Mouse (Mus musculus) erythroblast, embryonic 14.5 days (primary cell): ENCODE results near the gene Adamtsl1. TPM values are rescaled to one million over a fixed set of nuclear protein-coding genes. Genes with fewer than 3 reads are reported as not detected.

Experiments
- H3K27me3 ChIP-seq: 2 replicates; pipeline ENCODE4 v1.6.1; 2012; ENCODE audit warnings: inconsistent platforms; ENCODE audit not compliant: control insufficient read depth
- H3K36me3 ChIP-seq: 2 replicates; pipeline ENCODE4 v1.6.1; 2012; ENCODE audit warnings: mild to moderate bottlenecking, inconsistent platforms; ENCODE audit not compliant: control insufficient read depth
- H3K4me1 ChIP-seq: 2 replicates; pipeline ENCODE4 v1.6.1; 2012; ENCODE audit warnings: inconsistent platforms; ENCODE audit not compliant: control insufficient read depth
- H3K4me3 ChIP-seq: replicated peaks from 2 replicates; pipeline ENCODE3; 2012; ENCODE audit warnings: moderate library complexity, mild to moderate bottlenecking, inconsistent platforms
- H3K9me3 ChIP-seq: 2 replicates; pipeline ENCODE4 v1.6.1; 2012; ENCODE audit warnings: low read length, inconsistent platforms, mixed read lengths; ENCODE audit not compliant: control insufficient read depth
- GATA1 ChIP-seq: IDR thresholded peaks from 2 replicates; pipeline ENCODE4 v1.6.1; 2012; ENCODE audit warnings: low read length, inconsistent platforms, mixed read lengths
- TAL1 ChIP-seq: IDR thresholded peaks from 3 replicates; pipeline ENCODE4 v1.6.1; 2012; ENCODE audit warnings: low read length, inconsistent platforms, mixed read lengths
- polyA plus RNA-seq: library from polyadenylated mRNA; stranded (reverse); fragments of >175 nt; gene quantifications from 2 replicates; pipeline ENCODE4 v1.2.3, GENCODE M21; 2012

Gene Adamtsl1
- polyA plus RNA-seq, 1 experiment = not detected

GRCm38 (mm10) chr4:85918366-85918765 lies 404.4 kb downstream of the Adamtsl1 start:
- no peaks in the 10 kb centered on the region for H3K27me3 ChIP-seq
- TF ChIP-seq TAL1 (no peak), GATA1 (no peak)

GRCm38 (mm10) chr4:85920474-85920873 lies 406.5 kb downstream of the Adamtsl1 start:
- H3K4me1 ChIP-seq = no peaks in the 10 kb centered on the region
- no peak for TF ChIP-seq TAL1
- TF ChIP-seq GATA1 = no peak
- H3K4me3 ChIP-seq = no peak overlapping the region
- no peaks in the 10 kb centered on the region for H3K27me3 ChIP-seq
- no peaks in the 10 kb centered on the region for H3K36me3 ChIP-seq
- H3K9me3 ChIP-seq = no peaks in the 10 kb centered on the region

More at GRCm38 (mm10) chr4:85918366-85918765, 404.4 kb downstream of the Adamtsl1 start:
- H3K4me1 ChIP-seq = no peaks in the 10 kb centered on the region
- H3K9me3 ChIP-seq = no peaks in the 10 kb centered on the region
- H3K36me3 ChIP-seq = no peaks in the 10 kb centered on the region
- H3K4me3 ChIP-seq = no peak overlapping the region

GRCm38 (mm10) chr4:85922741-85923140 lies 408.8 kb downstream of the Adamtsl1 start:
- Histone ChIP-seq H3K4me1 (no peaks in the 10 kb centered on the region), H3K27me3 (no peaks in the 10 kb centered on the region), H3K36me3 (no peaks in the 10 kb centered on the region), H3K9me3 (no peaks in the 10 kb centered on the region), H3K4me3 (no peak overlapping the region)
- TF ChIP-seq GATA1 (no peak), TAL1 (no peak)

GRCm38 (mm10) chr4:85932129-85932528 lies 418.2 kb downstream of the Adamtsl1 start:
- no peaks in the 10 kb centered on the region for H3K4me1 ChIP-seq

GRCm38 (mm10) chr4:85939460-85939859 lies 425.5 kb downstream of the Adamtsl1 start:
- no peaks in the 10 kb centered on the region for H3K27me3 ChIP-seq
- no peak overlapping the region for H3K4me3 ChIP-seq
- TF ChIP-seq GATA1 = no peak
- no peak for TF ChIP-seq TAL1
- H3K4me1 ChIP-seq = no peaks in the 10 kb centered on the region
- H3K36me3 ChIP-seq = no peaks in the 10 kb centered on the region
- H3K9me3 ChIP-seq = no peaks in the 10 kb centered on the region

More at GRCm38 (mm10) chr4:85932129-85932528, 418.2 kb downstream of the Adamtsl1 start:
- H3K9me3 ChIP-seq = no peaks in the 10 kb centered on the region
- H3K36me3 ChIP-seq = no peaks in the 10 kb centered on the region
- TF ChIP-seq GATA1 = no peak
- TF ChIP-seq TAL1 = no peak
- H3K27me3 ChIP-seq = no peaks in the 10 kb centered on the region
- H3K4me3 ChIP-seq = no peak overlapping the region

GRCm38 (mm10) chr4:85941857-85942256 lies 427.9 kb downstream of the Adamtsl1 start:
- Histone ChIP-seq H3K4me3 (no peak overlapping the region), H3K4me1 (no peaks in the 10 kb centered on the region), H3K27me3 (no peaks in the 10 kb centered on the region), H3K9me3 (no peaks in the 10 kb centered on the region), H3K36me3 (no peaks in the 10 kb centered on the region)
- TF ChIP-seq GATA1 (no peak), TAL1 (no peak)

GRCm38 (mm10) chr4:85953590-85953989 lies 439.6 kb downstream of the Adamtsl1 start:
- TF ChIP-seq GATA1 (no peak), TAL1 (no peak)
- H3K9me3 ChIP-seq = no peaks in the 10 kb centered on the region
- no peak overlapping the region for H3K4me3 ChIP-seq

GRCm38 (mm10) chr4:85955387-85955786 lies 441.4 kb downstream of the Adamtsl1 start:
- H3K4me3 ChIP-seq = no peak overlapping the region
- H3K36me3 ChIP-seq = no peaks in the 10 kb centered on the region
- no peak for TF ChIP-seq GATA1
- TF ChIP-seq TAL1 = no peak
- H3K27me3 ChIP-seq = no peaks in the 10 kb centered on the region
- no peaks in the 10 kb centered on the region for H3K9me3 ChIP-seq
- H3K4me1 ChIP-seq = no peaks in the 10 kb centered on the region

More at GRCm38 (mm10) chr4:85953590-85953989, 439.6 kb downstream of the Adamtsl1 start:
- H3K4me1 ChIP-seq = no peaks in the 10 kb centered on the region
- H3K27me3 ChIP-seq = no peaks in the 10 kb centered on the region
- no peaks in the 10 kb centered on the region for H3K36me3 ChIP-seq

- H3K9me3 ChIP-seq = no peaks in the 10 kb centered on the region
- no peaks in the 10 kb centered on the region for H3K36me3 ChIP-seq
- H3K4me1 ChIP-seq = no peaks in the 10 kb centered on the region
- H3K4me3 ChIP-seq = no peak overlapping the region
- TF ChIP-seq GATA1 = no peak
- TF ChIP-seq TAL1 = no peak
- no peaks in the 10 kb centered on the region for H3K27me3 ChIP-seq
These were observed 443.3 kb downstream of the Adamtsl1 start for GRCm38 (mm10) chr4:85957266-85957665.

GRCm38 (mm10) chr4:85957879-85958278 lies 443.9 kb downstream of the Adamtsl1 start:
- Histone ChIP-seq H3K4me3 (no peak overlapping the region), H3K9me3 (no peaks in the 10 kb centered on the region), H3K4me1 (no peaks in the 10 kb centered on the region), H3K27me3 (no peaks in the 10 kb centered on the region), H3K36me3 (no peaks in the 10 kb centered on the region)
- no peak for TF ChIP-seq GATA1
